Mouse (Mus musculus): ENCODE measurements at regions not wholly inside any gene's neighbourhood (a gene's known extent, or its start where the extent isn't known, plus 50 kb on each side); places are given as distances from the start of the nearest gene placed in this dataset.
"Not testable (repeated sequence)": the region's sequence is repeated elsewhere in the genome, so short reads cannot be mapped to it uniquely, and the experiment has no call there.

GRCm38 (mm10) chr2:129883417-129883816 lies 83.1 kb downstream of the Stk35 start:
- DNase-seq, result no peak

- DNase-seq, result no peak
Measured at GRCm38 (mm10) chr2:129884316-129884715, 84.0 kb downstream of the Stk35 start.

GRCm38 (mm10) chr2:129885536-129885935 lies 85.2 kb downstream of the Stk35 start:
- peak; percentile 14 for DNase-seq

- peak; percentile 31 for DNase-seq
Measured at GRCm38 (mm10) chr2:129893231-129893630, 92.9 kb downstream of the Stk35 start.

- no peak for DNase-seq
Measured at GRCm38 (mm10) chr2:129893832-129894231, 93.5 kb downstream of the Stk35 start.

- no peak for DNase-seq
Measured at GRCm38 (mm10) chr2:129894906-129895305, 94.6 kb downstream of the Stk35 start.

- DNase-seq, result no peak
Measured at GRCm38 (mm10) chr2:129895369-129895768, 95.1 kb downstream of the Stk35 start.

GRCm38 (mm10) chr2:129896696-129897095 lies 96.4 kb downstream of the Stk35 start:
- DNase-seq, result no peak

DNA sequence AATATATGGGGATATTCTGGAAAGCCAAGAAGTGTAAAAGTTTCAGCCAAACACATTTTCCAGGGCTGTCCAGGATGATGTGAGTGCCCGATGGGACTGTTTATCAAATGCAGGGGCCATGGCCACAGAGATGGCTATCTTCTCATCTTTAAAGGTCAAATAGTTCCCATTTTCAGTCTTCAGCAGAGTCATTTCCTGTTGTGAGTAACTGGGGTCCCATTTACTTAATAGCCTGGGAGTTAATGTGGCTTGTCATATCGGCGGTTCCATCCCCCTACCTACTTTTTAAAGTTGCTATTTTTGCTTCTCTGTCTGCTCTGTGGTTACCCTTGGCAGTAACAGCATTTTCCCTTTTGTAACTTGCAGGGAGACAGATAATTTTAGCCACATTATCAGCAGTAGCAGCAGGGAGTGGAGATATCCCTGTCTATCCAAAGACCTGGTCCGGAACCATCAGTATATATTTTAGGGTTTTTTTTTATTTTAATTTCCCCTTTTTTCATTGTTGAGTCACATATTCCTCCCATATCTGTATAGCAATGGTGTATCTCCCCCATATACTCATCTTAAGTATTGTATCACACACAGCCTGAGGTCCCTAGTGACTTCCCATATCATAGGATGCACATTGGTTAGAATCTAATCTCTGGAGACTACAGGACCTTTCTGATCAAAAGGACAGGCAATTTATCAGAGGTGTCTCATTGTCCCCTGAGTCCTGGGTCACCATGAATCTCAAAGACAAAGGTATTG lies 103.2 kb downstream of the Stk35 start:
- DNase-seq, result no peak

DNA sequence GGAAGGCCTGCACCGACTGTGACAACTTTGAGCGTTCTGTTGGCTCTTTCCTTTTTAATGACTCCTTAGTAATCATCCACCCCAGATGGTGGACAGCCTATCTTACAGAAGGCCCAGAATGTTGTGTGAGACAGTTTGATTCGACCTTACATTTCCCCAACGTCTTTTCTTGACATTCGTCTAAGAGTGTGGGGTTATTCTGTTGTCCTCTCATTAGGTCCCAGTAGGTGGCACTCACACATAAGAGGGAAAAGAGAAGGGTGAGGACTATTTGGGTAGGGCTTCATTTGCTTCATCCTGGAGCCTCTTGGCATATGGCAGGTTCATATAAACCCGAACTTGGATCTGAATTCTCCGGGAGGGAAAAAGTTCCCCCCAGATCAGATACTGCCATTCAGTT lies 104.4 kb downstream of the Stk35 start:
- peak; percentile 40 for DNase-seq

DNA sequence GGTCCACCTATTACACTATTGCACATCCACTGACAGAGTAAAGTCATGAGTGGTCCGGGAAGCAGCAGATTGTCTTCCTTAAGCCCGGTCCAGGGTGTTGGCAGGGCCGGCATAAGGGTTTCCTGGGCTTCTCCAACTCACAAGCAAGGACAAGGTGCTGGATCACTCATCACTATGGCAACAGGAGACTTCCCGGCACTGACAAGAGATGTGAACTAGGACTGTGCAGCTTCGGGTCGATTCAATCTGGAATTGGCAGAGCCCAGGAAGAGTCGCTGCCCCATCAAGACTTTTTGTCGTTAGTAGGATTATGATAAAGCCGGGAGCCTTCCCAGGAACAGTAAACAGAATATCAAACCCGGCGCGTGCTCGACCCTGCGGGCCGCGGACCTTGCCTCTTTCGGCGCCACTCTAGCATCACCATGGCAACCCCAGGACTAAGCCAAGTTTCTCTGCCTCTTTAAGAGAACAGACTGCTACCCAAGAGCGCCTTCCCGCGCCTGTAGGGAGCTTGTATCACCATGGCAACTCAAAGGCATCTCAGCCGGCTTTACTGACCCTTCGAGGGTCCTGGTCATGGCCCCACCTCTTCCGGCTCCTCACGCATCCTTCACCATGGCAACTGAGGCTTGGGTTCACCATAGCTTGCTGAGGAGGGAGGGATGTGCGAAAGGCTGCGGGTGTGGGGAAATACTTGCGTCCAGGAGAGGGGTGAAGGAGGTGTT lies 103.3 kb upstream of the Tgm3 start:
- peak; percentile 19 for DNase-seq

DNA sequence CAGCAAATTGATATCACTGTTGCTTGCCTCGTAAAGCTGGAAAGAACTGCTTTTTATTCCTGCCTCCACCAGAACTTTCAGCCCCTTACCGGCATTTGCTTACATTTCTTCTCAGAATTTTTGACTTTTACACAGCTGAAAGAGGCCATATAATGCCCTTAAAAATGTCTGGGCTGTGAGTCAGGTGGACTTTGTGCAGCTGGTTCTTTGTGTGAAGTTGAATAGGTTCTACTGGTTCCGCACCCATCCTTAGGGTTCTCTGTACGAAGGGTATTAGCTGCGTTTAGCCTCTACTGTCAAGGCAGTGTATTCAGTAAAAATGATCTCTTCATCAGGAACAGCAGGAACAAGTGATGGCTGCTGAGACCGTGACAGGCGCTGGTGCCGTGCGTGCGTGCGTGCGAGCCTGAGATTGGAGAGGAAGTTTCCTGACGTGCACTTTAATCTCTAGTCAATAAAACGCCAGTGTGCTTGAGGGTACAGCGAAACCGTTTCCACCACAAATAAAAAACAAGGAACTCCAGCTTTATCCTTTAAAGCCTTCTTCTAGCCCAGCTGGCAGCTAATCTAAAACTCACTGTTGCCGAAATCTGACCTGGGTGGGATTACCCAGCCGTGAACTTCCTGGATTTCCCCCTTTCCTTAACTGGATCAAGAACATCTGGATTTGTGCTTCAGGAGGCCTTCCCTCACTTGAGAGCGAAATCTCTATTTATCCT lies 100.8 kb upstream of the Tgm3 start:
- no peak for DNase-seq

- no peak for DNase-seq
Measured at GRCm38 (mm10) chr2:129912556-129912955, 99.6 kb upstream of the Tgm3 start.

- DNase-seq, result no peak
Measured at GRCm38 (mm10) chr2:129914261-129914660, 97.9 kb upstream of the Tgm3 start.

- no peak for DNase-seq
Measured at GRCm38 (mm10) chr2:129916411-129916810, 95.7 kb upstream of the Tgm3 start.

DNA sequence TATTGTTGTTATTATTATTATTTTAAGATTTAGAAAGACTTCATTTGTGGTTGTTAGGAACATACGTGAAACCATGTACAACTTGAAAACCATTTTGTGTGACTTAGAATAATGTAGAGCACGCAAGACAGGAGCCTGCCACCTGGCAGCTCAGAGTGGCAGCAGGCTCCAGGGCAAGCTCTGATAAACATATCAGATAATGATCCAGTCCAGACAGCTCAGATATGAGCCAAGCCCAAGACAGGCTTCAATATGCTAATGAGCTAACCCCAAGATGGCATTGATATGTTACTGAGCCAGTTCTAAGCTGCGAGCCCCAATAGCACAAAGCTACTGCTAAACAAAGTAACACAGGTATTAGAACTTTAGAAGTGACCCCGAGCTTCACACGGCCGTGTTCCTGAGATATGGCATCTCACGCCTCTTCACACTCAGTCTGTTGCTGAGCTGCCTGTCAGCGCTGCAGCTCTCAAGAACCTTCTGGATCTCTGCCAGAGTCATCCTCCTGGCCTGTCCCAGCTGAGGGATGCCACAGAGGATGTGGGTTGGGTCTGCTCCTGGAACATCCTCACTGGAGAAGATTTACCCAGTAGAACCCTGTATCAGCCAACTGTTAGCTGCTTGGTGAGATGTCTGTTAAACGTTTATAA lies 93.9 kb upstream of the Tgm3 start:
- no peak for DNase-seq

DNA sequence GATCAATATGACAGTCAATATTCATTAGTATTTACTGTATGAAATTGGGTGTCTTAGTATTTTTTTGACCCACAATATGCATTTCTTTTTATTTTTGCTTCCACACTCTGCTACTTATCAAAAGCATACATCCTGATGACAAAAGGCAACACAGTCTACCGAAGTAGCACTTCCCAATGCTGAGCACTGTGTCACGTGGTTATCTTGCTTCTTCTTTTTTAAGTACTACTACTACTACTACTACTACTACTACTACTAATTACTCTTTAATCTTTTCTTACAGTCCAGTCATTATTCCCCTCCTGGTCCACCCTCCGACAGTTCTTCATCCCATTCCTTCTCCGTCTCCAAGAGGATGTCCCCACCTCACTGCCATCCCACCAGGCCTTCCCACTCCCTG lies 92.6 kb upstream of the Tgm3 start:
- no peak for DNase-seq

DNA sequence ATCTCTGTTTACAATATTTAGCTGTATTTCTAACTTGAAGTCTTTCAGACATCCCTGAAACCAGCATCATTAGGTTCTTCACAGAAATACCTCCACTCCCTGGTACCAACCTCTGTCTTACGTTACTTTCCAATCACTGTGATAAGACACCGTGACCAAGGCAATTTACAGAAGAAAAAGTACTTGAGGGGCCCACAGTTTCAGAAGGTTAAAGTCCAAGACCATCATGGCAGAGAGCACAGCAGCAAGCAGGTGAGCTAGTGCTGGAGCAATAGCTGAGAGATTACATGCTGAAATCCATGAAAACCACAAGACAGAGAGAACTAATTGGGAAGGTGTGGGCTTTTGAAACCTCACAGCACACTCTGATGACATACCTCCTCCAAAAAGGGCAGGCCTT lies 84.9 kb upstream of the Tgm3 start:
- DNase-seq, result no peak

DNA sequence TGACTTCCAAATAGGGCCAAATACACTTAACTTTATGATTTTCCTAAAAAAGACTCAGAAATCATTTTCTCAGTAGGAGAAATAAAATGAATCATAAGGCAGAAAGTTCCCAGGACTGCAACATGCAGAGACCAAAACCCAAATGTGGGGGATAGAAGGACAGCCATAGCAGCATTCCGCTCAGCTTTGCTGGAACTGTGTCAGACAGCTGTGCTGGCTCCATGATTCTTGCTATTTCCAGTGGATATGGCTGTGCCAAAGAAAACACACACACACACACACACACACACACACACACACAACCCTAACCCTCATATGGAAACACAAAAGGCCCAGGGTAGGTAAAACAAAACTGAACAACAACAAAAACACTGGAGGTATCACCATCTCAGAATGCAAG lies 78.6 kb upstream of the Tgm3 start:
- DNase-seq, result no peak

- peak; percentile 62 for DNase-seq
Measured at GRCm38 (mm10) chr2:129942824-129943223, 69.3 kb upstream of the Tgm3 start.

DNA sequence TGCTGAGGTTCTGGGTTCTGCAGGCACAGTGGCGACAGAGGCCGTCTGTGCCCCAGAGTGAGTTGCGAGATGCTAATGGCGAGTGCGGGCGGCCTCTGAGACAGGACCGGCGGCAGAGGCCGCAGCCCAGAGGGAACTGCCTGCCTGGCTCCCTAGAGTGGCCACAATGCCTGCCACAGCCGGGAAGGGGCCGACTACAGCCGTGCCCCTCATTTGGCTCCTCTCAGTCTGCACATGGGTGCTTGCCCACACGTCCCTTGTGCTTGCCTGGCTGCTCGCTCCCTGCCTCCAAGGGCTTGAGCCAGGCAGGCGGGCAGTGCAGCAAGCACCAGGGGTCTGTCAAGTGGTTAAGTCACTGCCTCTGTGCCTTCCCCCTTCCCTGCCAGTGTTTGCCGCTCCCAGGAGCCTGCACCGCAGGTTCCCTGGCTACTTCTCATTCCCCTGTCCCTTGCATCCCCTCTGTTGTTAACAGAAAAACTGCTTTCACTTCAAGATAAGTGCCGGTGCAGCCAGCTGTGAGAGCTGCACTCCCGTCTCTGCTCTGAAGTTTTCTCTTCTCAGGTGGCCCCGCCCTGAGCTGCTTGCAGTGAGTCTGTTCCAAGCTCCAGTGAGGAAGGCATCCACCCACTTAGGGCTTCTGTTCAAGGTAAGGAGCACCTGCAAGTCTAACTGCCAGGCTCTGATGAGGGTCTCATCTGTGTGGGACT lies 64.1 kb upstream of the Tgm3 start:
- DNase-seq, result peak; percentile 15

- not testable (repeated sequence) for DNase-seq
Measured at GRCm38 (mm10) chr2:129949786-129950185, 62.4 kb upstream of the Tgm3 start.

GRCm38 (mm10) chr2:129952486-129952885 lies 59.7 kb upstream of the Tgm3 start:
- DNase-seq, result no peak

All from lung, postnatal 10 days (tissue).